Mouse (Mus musculus) neural tube, embryonic 12.5 days (tissue): Measurements from ENCODE around the gene Htr1d. TPM values are rescaled to one million over a fixed set of nuclear protein-coding genes. Genes with fewer than 3 reads are reported as not detected.

ENCODE experiments used
- ATAC-seq: fragments of 200-750 bp; cut with Nextera tagmentation; 2 replicates; pipeline ENCODE4 v1.8.0; 2017; ENCODE audit warnings: low read depth, mild to moderate bottlenecking, moderate TSS enrichment, moderate library complexity; ENCODE audit not compliant: low FRiP score
- H3K27ac ChIP-seq: fragments of 300-500 bp; sonication (generic); 2 replicates; pipeline ENCODE4 v1.5.1; 2016
- H3K27me3 ChIP-seq: fragments of 300-500 bp; sonication (generic); replicated peaks from 2 replicates; pipeline ENCODE4 v1.6.1; 2016; ENCODE audit warnings: mild to moderate bottlenecking
- H3K36me3 ChIP-seq: fragments of 300-500 bp; sonication (generic); 2 replicates; pipeline ENCODE4 v1.6.1; 2016; ENCODE audit warnings: mild to moderate bottlenecking
- H3K4me1 ChIP-seq: fragments of 300-500 bp; sonication (generic); 2 replicates; pipeline ENCODE4 v1.6.1; 2016
- H3K4me2 ChIP-seq: fragments of 300-500 bp; sonication (generic); replicated peaks from 2 replicates; pipeline ENCODE4 v1.6.1; 2016; ENCODE audit warnings: mild to moderate bottlenecking
- H3K4me3 ChIP-seq: fragments of 300-500 bp; sonication (generic); 2 replicates; pipeline ENCODE4 v1.5.1; 2016
- H3K9ac ChIP-seq: fragments of 300-500 bp; sonication (generic); 2 replicates; pipeline ENCODE4 v1.6.1; 2016; ENCODE audit warnings: mild to moderate bottlenecking
- H3K9me3 ChIP-seq: fragments of 300-500 bp; sonication (generic); 2 replicates; pipeline ENCODE4 v1.6.1; 2016; ENCODE audit warnings: mild to moderate bottlenecking
- WGBS: fragments of 180-500 bp; shearing (Covaris S2); methylation state at CpG from one replicate; pipeline ENCODE4 v1.1.7; 2016; 5-methylcytosine and 5-hydroxymethylcytosine counted together
- polyA plus RNA-seq: library from polyadenylated mRNA; unstranded; fragments of >200 nt; fragmentation: Nextera tagmentation; extraction: Ambion mirVana; gene quantifications from 2 replicates; pipeline ENCODE4 v1.2.1, GENCODE M21; 2016

Htr1d gene
- polyA plus RNA-seq = 0.31 and 0.58 TPM in 2 replicates

DNA sequence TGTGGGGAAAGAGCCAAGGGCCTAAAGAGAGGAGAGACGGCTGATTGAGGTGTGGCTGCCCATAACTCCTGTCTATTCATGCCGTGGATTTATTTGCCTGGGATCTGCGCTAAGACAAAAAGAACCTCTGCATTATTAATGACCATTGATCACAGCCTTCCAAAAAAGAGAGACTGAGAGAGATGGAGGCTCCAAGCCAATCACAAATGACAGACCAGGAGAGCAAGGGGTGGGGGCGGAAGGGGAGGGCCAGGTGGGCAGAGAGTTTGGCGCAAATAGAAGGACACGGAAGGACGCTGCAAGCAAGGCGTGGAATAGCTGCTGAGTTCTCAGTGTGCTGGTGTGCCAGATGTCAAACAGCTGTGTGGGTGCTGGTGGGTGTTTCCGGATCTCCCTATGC is at the start of gene Htr1d:
Htr1d (plus strand) TSS at position 301 of the 400 bp plus-strand sequence.
- H3K27ac ChIP-seq = no peak within 1 kb of the TSS
- H3K36me3 ChIP-seq = no peaks in the 10 kb centered on the region
- peak within 1 kb of the TSS; percentile 89 for H3K4me2 ChIP-seq
- H3K4me1 ChIP-seq = peaks cover 12% of the 10 kb centered on the region
- WGBS = 71% methylated on average over 9 of the region's 9 CpGs
- ATAC-seq = no peak
- peak within 1 kb of the TSS; percentile 45 for H3K4me3 ChIP-seq
- H3K27me3 ChIP-seq = peaks cover 35% of the 10 kb centered on the region
- H3K9ac ChIP-seq = peak within 1 kb of the TSS; percentile 60
- H3K9me3 ChIP-seq = no peaks in the 10 kb centered on the region

GRCm38 (mm10) chr4:136377001-136377400 is 46.3 kb upstream of the Htr1d start:
- ATAC-seq = no peak
- H3K9ac ChIP-seq = no peak overlapping the region
- 87% methylated on average over 5 of the region's 5 CpGs for WGBS

GRCm38 (mm10) chr4:136383052-136383451 is 40.3 kb upstream of the Htr1d start:
- Histone ChIP-seq H3K4me3 (no peak overlapping the region), H3K36me3 (no peaks in the 10 kb centered on the region), H3K4me2 (no peak overlapping the region), H3K9me3 (no peaks in the 10 kb centered on the region), H3K9ac (no peak overlapping the region), H3K4me1 (no peaks in the 10 kb centered on the region), H3K27ac (no peak overlapping the region), H3K27me3 (no peaks in the 10 kb centered on the region; the same call in 1 of the 2 replicates)
- ATAC-seq = no peak
- WGBS = 91% methylated on average over 5 of the region's 5 CpGs

More at GRCm38 (mm10) chr4:136377001-136377400, 46.3 kb upstream of the Htr1d start:
- Histone ChIP-seq H3K27me3 (no peaks in the 10 kb centered on the region), H3K9me3 (no peaks in the 10 kb centered on the region), H3K4me1 (peaks cover 7% of the 10 kb centered on the region; the same call in 1 of the 2 replicates), H3K4me2 (no peak overlapping the region), H3K4me3 (no peak overlapping the region), H3K36me3 (no peaks in the 10 kb centered on the region), H3K27ac (no peak overlapping the region)

DNA sequence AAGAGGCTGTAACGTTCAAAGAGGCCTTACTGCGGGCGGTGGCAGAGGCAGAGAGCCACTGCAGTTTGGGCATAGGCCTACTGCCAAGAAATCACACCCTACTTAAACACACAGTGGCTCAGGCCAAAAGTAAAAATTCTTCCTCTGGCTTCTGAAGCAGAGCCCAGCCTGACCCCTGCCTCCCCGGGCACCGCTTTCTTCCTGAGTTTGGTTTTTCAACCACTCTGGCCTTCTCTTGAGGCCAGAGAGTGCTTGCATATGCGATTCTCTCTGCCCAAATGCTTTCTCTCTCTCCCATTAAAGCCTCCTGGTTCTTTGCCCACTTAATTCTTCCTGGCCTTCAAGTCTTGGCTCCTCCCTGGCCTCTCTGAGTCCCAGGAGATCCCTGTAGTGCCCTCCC is 39.5 kb upstream of the Htr1d start:
- Histone ChIP-seq H3K9ac (no peak overlapping the region), H3K4me3 (no peak overlapping the region), H3K36me3 (no peaks in the 10 kb centered on the region), H3K9me3 (no peaks in the 10 kb centered on the region), H3K4me2 (no peak overlapping the region), H3K27ac (no peak overlapping the region), H3K27me3 (no peaks in the 10 kb centered on the region; the same call in 1 of the 2 replicates), H3K4me1 (no peaks in the 10 kb centered on the region)
- ATAC-seq = no peak
- 82% methylated on average over 6 of the region's 6 CpGs for WGBS

DNA sequence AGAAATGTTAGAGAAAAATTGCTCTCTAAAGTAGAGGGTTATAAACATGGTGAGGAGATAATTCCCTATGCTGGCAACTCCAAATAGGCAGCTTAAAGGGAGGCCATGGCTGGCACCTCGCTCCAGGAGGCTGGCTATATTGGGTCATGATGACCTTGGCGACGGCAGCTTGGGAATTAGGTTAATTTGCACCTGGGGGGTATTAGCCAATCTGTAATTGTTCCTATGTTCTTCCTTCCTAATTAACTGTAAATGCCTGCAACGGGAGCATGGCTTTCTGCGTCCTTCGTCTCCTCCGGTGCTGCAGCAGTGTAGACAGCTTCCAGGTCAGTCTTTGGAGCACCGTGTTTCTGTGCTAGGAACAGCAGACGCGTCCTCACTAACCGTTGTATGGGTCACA is 36.1 kb upstream of the Htr1d start:
- Histone ChIP-seq H3K9ac (no peak overlapping the region), H3K4me1 (no peaks in the 10 kb centered on the region), H3K4me3 (no peak overlapping the region), H3K9me3 (no peaks in the 10 kb centered on the region), H3K27ac (no peak overlapping the region), H3K4me2 (no peak overlapping the region), H3K27me3 (no peaks in the 10 kb centered on the region; the same call in 1 of the 2 replicates), H3K36me3 (no peaks in the 10 kb centered on the region)
- 71% methylated on average over 11 of the region's 11 CpGs for WGBS
- no peak for ATAC-seq

GRCm38 (mm10) chr4:136401806-136402205 is 21.5 kb upstream of the Htr1d start:
- no peak for ATAC-seq
- 86% methylated on average over 10 of the region's 10 CpGs for WGBS
- Histone ChIP-seq H3K27ac (no peak overlapping the region), H3K4me3 (no peak overlapping the region), H3K4me2 (no peak overlapping the region), H3K36me3 (no peaks in the 10 kb centered on the region), H3K4me1 (no peaks in the 10 kb centered on the region), H3K9ac (no peak overlapping the region), H3K9me3 (no peaks in the 10 kb centered on the region), H3K27me3 (no peaks in the 10 kb centered on the region)

DNA sequence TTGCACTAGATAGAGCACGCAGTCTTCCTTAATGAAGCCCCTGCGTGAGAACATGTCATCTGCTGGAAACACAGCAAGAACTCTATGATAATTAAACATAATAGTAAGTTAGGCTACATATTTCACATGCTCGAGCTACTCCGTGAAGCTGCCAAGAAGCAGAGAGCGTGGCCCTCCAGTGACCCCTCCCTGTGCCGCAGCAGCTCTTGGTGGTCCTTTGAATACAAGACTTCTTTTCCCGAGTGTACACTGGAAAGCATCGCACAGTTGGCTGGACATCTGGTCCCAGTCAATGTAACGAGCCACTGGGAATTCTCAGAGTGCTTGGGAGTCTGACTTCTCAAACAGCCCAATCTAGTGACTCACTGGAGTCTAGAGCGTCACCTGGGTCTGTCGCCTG is 15.5 kb upstream of the Htr1d start:
- Histone ChIP-seq H3K36me3 (no peaks in the 10 kb centered on the region), H3K27me3 (no peaks in the 10 kb centered on the region), H3K27ac (no peak overlapping the region), H3K4me2 (no peak overlapping the region), H3K9ac (no peak overlapping the region), H3K4me1 (no peaks in the 10 kb centered on the region), H3K4me3 (no peak overlapping the region), H3K9me3 (no peaks in the 10 kb centered on the region)
- WGBS = 74% methylated on average over 11 of the region's 11 CpGs
- ATAC-seq = no peak

DNA sequence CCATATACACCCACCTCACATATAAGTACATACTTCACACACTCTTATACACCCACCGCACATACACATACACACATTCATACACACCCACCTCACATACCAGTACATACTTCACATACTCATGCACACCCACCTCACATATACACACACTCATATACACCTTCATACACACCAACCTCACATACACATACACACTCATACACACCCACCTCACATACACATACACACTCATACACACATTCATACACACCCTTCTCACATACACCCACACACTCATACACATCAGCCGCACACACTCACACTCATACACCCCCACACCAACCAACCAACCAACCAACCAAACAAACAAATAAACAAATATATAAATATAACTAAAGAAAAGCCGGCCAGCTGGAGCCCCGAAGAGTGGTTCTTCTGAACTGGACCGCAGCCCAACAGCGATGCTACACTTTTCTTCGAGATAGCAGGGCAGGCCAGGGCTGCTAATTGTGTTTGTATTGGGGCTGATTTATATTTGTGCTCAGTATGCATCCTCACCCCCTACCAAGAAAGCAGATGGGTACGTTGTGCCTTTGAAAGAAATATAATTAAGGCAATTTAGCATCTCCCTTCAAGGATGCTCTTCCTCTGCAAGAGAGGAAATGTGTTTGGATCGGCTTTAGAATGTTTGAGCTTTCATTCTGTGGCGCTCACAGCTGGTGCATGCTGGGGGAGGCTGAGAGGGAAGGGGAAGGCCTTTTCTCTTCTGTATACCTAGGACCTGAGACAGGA is 11.1 kb upstream of the Htr1d start:
- Histone ChIP-seq H3K9ac (no peak overlapping the region), H3K27me3 (no peaks in the 10 kb centered on the region), H3K4me1 (no peaks in the 10 kb centered on the region), H3K36me3 (no peaks in the 10 kb centered on the region), H3K9me3 (no peaks in the 10 kb centered on the region), H3K4me3 (no peak overlapping the region), H3K27ac (no peak overlapping the region), H3K4me2 (no peak overlapping the region)
- 62% methylated on average over 10 of the region's 10 CpGs for WGBS
- ATAC-seq = no peak

DNA sequence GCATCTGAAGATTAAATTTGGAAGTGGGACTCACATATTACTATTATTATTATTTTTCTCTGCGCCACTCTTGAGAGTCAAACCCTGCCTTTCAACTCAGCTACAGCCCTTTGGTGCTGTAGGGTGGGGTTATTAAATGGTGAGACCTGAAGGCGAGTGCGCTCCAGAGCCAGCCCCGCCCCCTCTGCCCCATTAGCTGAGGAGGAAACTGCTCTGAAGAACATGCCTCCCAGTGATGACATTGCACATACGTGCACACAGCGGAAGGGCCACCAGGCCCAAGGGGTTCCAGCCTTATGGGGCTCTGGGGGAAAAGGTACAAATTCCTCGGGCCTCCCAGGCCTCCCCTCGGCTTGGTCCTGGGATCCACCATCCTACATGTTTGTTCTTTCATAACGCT is 7.8 kb upstream of the Htr1d start:
- no peak for ATAC-seq
- no peaks in the 10 kb centered on the region for H3K9me3 ChIP-seq
- no peak overlapping the region for H3K9ac ChIP-seq
- no peak overlapping the region for H3K4me2 ChIP-seq
- no peak overlapping the region for H3K27ac ChIP-seq
- H3K4me1 ChIP-seq = no peaks in the 10 kb centered on the region; the same call in 1 of the 2 replicates
- H3K27me3 ChIP-seq = no peaks in the 10 kb centered on the region
- H3K4me3 ChIP-seq = no peak overlapping the region
- WGBS = 87% methylated on average over 9 of the region's 9 CpGs
- no peaks in the 10 kb centered on the region for H3K36me3 ChIP-seq

GRCm38 (mm10) chr4:136418962-136419361 is 4.4 kb upstream of the Htr1d start:
- WGBS = 25% methylated on average over 11 of the region's 11 CpGs
- no peak for ATAC-seq
- no peaks in the 10 kb centered on the region for H3K9me3 ChIP-seq
- peaks cover 2% of the 10 kb centered on the region; the same call in 1 of the 2 replicates for H3K4me1 ChIP-seq
- no peaks in the 10 kb centered on the region for H3K36me3 ChIP-seq
- no peak overlapping the region for H3K4me3 ChIP-seq
- no peak overlapping the region for H3K27ac ChIP-seq
- no peak overlapping the region for H3K4me2 ChIP-seq
- peaks cover 12% of the 10 kb centered on the region for H3K27me3 ChIP-seq
- 0 out of 2 replicates have a peak overlapping the region, but pooled peaks have one; percentile 21 for H3K9ac ChIP-seq

GRCm38 (mm10) chr4:136419386-136419785 is 3.9 kb upstream of the Htr1d start:
- H3K27ac ChIP-seq = no peak overlapping the region

GRCm38 (mm10) chr4:136424120-136424999 is 1.0 kb downstream of the Htr1d start:
- H3K4me1 ChIP-seq = peaks cover 12% of the 10 kb centered on the region
- peak; percentile 48; the same call in 1 of the 2 replicates for ATAC-seq
- peak overlapping the region; percentile 60 for H3K9ac ChIP-seq
- H3K27ac ChIP-seq = no peak overlapping the region
- H3K4me3 ChIP-seq = peak overlapping the region; percentile 45
- peak overlapping the region; percentile 89 for H3K4me2 ChIP-seq
- peaks cover 39% of the 10 kb centered on the region for H3K27me3 ChIP-seq
- WGBS = 2% methylated on average over 68 of the region's 70 CpGs
- no peaks in the 10 kb centered on the region for H3K36me3 ChIP-seq
- H3K9me3 ChIP-seq = no peaks in the 10 kb centered on the region

More at GRCm38 (mm10) chr4:136419386-136419785, 3.9 kb upstream of the Htr1d start:
- ATAC-seq = no peak
- H3K36me3 ChIP-seq = no peaks in the 10 kb centered on the region
- H3K4me3 ChIP-seq = no peak overlapping the region
- 75% methylated on average over 6 of the region's 6 CpGs for WGBS
- no peak overlapping the region for H3K4me2 ChIP-seq
- H3K9ac ChIP-seq = 0 out of 2 replicates have a peak overlapping the region, but pooled peaks have one; percentile 21
- H3K4me1 ChIP-seq = peaks cover 6% of the 10 kb centered on the region
- peaks cover 16% of the 10 kb centered on the region for H3K27me3 ChIP-seq
- H3K9me3 ChIP-seq = no peaks in the 10 kb centered on the region
